Mouse (Mus musculus) kidney, adult 2 months (tissue): ENCODE results near the gene Lrrc75a. TPM values are rescaled to one million over a fixed set of nuclear protein-coding genes. Genes with fewer than 3 reads are reported as not detected.

Source experiments
- DNase-seq: peaks from one replicate; pipeline ENCODE4 v3.0.0; 2021
- H3K27ac ChIP-seq: fragments of 200-500 bp; 2 replicates; pipeline ENCODE4 v1.5.1; 2012; ENCODE audit warnings: low read depth, low read length, control low read depth, inconsistent platforms; ENCODE audit not compliant: insufficient read depth
- H3K27me3 ChIP-seq: fragments of 200-500 bp; replicated peaks from 2 replicates; pipeline ENCODE4 v1.6.1; 2012; ENCODE audit warnings: mild to moderate bottlenecking, moderate library complexity, low read length, inconsistent platforms; ENCODE audit not compliant: control insufficient read depth, insufficient read depth
- H3K36me3 ChIP-seq: fragments of 200-500 bp; 2 replicates; pipeline ENCODE4 v1.6.1; 2012; ENCODE audit warnings: mild to moderate bottlenecking, moderate library complexity, low read length, inconsistent platforms; ENCODE audit not compliant: control insufficient read depth, insufficient read depth
- H3K4me1 ChIP-seq: fragments of 200-500 bp; 2 replicates; pipeline ENCODE4 v1.6.1; 2011; ENCODE audit warnings: low read length; ENCODE audit not compliant: control insufficient read depth, insufficient read depth
- H3K4me3 ChIP-seq: fragments of 200-500 bp; 2 replicates; pipeline ENCODE4 v1.5.1; 2011; ENCODE audit warnings: mild to moderate bottlenecking, low read depth, low read length, control low read depth; ENCODE audit not compliant: insufficient read depth
- CTCF ChIP-seq: fragments of 200-500 bp; conservative IDR thresholded peaks from 2 replicates; pipeline ENCODE4 v1.5.1; 2011; ENCODE audit warnings: low read depth, mild to moderate bottlenecking, control low read depth, low read length, moderate library complexity, mixed read lengths; ENCODE audit not compliant: insufficient read depth, insufficient read length
- POLR2A ChIP-seq: fragments of 200-500 bp; IDR thresholded peaks from one replicate; pipeline ENCODE4 v1.6.1; 2011; ENCODE audit warnings: low read depth, low read length, control low read depth
- WGBS: fragments of 180-500 bp; shearing (Covaris S2); methylation state at CpG from one replicate; pipeline ENCODE4 v1.1.7; 2018; 5-methylcytosine and 5-hydroxymethylcytosine counted together
- polyA plus RNA-seq: library from polyadenylated mRNA; depleted of rRNA; stranded (reverse); fragments of >200 nt; gene quantifications from 2 replicates; pipeline ENCODE4 v1.2.3, GENCODE M21; 2012

The Lrrc75a gene
- polyA plus RNA-seq, 1 experiment, result 8.0 TPM

DNA sequence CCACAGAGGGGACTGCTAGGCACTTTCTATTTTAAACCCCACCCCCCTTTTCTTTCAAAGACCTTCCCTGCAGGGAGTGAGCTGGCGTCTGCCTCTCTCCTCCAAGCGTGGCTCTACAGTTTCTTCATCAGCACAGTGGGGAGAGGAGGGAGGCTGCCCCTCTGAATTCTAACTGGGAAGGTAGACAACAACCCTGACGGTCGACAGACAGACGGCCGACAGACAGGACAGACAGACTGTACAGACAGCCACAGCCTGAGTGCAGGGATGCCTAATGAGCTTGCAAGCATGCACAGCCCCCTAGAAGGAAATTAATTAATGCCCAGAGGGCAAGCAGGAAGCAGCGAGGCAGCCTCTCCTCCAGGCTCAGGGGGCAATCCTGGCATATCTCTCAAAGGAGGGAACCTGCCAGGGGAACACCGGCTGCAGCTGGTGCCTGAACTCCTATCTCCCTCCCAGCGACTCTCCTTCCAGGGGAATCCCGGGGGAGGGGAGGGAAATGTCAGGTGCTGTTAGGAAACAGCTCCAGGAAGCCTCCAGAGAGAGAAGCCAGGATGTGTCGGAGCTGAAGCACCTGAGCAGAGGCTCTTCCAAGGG, 18.0 kb downstream of the Lrrc75a start:
- TF ChIP-seq POLR2A, result no peak
- no peak for TF ChIP-seq CTCF
- 18% methylated on average over 11 of the region's 11 CpGs for WGBS
- Histone ChIP-seq H3K27me3 (no peaks in the 10 kb centered on the region), H3K4me1 (no peaks in the 10 kb centered on the region; the same call in 1 of the 2 replicates), H3K27ac (no peak overlapping the region), H3K4me3 (no peak overlapping the region), H3K36me3 (no peaks in the 10 kb centered on the region)
- no peak for DNase-seq

DNA sequence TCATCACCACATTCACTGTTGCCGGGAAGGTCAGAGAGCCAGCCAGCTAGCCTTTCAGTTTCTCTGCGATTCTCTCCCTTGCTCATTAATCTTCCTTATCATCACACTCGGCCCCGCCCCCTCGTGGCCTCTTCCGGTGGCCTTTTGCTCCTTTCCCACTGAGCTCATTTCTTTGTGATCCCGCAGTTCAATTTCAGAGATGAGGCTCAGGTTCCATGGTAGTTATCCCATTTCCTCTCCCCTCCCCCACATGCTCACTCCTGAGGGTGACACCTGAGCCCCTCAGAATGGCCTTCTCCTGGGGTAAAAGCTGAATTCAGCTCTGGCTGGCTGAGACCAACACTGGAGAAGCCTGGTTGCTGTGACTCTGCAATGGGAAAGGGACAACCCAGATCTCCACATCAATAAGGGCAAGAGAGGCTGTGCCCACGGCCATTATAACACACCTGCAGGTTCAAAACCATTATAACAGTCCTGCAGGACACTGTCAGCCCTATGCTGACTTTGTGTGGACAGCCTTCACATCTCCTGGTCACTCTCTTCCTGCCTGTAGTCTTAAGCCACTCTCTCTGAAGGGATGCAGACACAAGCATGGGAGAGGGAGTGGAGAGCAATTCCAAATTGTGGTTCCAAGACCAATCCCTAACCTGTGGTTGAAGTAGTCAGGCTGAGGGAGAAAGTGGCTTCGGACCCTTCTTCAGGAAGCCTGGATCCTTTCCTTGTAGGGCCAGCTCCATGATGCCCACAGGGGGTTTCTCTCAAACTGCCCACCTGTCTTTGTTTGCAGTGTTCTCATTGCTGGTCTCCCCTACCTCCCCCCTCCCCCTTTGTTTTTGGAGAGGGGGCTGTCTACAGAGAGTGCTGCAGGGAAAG, 18.7 kb downstream of the Lrrc75a start:
- TF ChIP-seq CTCF (no peak), POLR2A (no peak)
- DNase-seq, result peak; percentile 63
- H3K4me3 ChIP-seq, result no peak overlapping the region
- no peaks in the 10 kb centered on the region for H3K27me3 ChIP-seq
- no peaks in the 10 kb centered on the region; the same call in 1 of the 2 replicates for H3K4me1 ChIP-seq
- H3K27ac ChIP-seq, result 0 out of 2 replicates have a peak overlapping the region, but pooled peaks have one; percentile 13
- 23% methylated on average over 9 of the region's 9 CpGs for WGBS
- H3K36me3 ChIP-seq, result no peaks in the 10 kb centered on the region

DNA sequence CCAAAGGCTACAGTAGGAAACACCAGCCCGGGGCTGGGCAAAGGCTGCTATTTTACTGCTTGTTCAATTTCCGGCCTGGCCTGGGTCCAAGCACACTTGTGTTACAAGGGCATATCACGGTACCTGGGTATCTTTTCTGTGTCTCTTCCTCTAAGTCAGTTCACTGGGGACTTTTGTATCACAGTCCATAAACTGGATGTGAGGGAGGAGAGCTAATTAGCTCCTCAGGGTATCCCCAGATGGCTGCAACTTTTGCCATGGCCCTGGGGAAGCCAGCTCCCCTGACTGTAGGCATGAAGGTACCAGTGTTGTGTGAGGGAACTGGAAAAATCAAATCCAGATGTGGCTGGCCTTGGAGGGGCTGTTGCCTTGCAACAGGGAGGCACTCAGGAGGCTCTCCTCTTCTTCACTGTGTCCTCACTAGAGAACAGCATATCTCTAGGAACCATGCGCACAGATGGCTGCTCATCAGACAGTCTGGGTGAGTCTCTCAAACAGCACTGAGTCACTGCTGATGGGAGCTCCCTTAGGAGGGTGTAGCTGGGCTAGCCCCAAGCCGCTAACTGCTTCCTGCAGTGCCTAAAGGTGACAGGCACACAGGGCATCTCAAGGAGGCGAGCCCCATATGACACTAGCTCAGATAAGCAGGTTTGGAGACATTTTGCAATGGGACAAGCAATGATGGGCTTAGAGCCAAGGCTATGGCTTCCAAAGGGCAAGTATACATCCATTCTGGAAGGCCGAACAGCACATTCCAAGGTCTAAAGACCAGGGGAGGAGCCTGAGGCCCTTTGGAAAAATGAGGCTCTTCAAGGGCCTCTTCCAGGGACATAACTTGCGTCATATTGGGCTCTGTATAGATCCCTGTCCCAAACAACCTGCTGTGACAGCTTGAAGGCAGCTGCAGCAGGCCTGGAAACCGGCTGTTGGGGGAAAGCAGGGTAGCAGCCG, 23.7 kb downstream of the Lrrc75a start:
- H3K36me3 ChIP-seq, result no peaks in the 10 kb centered on the region
- no peaks in the 10 kb centered on the region for H3K27me3 ChIP-seq
- H3K4me3 ChIP-seq, result no peak overlapping the region
- no peaks in the 10 kb centered on the region; the same call in 1 of the 2 replicates for H3K4me1 ChIP-seq
- WGBS, result 61% methylated on average over 10 of the region's 10 CpGs
- no peak overlapping the region for H3K27ac ChIP-seq
- TF ChIP-seq POLR2A (no peak), CTCF (no peak)
- DNase-seq, result peak; percentile 49

DNA sequence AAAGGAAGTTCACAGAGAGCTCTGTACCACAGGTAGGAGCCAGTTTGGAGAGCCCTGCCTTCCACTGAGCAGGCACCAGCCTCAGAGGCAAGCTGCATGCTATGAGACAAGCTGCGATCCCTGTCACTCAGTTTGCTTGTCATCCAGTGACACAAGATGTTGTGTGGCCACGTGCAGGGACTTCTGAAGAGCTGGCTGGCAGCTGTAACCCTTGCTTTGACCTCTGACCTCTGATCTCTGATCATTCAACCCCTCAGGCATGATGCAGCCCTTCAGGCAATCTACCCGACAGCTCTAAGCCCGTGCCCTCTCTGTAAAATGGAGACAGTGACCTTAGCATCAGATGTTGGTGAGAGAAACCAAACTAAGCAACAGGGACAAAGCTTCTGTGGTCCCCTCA, 25.5 kb downstream of the Lrrc75a start:
- H3K4me3 ChIP-seq, result no peak overlapping the region
- no peak for DNase-seq
- 80% methylated on average over 4 of the region's 4 CpGs for WGBS
- no peaks in the 10 kb centered on the region for H3K27me3 ChIP-seq
- no peak overlapping the region for H3K27ac ChIP-seq
- H3K36me3 ChIP-seq, result no peaks in the 10 kb centered on the region
- no peaks in the 10 kb centered on the region for H3K4me1 ChIP-seq
- TF ChIP-seq POLR2A (no peak), CTCF (no peak)

DNA sequence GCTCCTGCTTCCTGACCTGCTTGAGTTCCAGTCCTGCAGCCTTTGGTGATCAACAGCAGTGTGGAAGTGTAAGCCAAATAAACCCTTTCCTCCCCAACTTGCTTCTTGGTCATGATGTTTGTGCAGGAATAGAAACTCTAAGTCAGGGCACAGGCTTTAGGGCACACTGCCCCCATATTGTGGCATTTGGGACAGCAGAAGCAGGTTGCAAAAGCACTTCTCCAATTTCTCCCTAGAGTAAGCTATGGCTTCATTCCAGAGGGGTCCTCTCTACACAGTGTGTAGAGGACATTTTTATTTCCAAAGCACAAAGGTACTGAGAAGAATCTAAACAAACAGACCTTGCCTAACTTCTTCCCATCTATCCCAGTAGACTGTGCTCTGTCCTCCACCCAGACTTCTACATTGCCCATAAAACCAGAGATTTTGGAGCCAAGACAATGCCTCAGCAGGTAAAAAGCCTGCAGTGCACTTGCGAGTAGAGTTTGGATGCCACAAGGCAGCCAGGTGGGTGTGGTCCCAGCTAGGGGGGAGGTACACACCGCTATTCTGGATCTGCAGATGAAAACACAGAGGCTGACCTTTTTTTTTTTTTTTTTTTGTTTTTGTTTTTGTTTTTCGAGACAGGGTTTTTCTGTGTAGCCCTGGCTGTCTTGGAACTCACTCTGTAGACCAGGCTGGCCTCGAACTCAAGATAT, 26.6 kb downstream of the Lrrc75a start:
- Histone ChIP-seq H3K27ac (no peak overlapping the region), H3K4me3 (no peak overlapping the region), H3K4me1 (no peaks in the 10 kb centered on the region), H3K27me3 (no peaks in the 10 kb centered on the region), H3K36me3 (no peaks in the 10 kb centered on the region)
- 91% methylated on average over 4 of the region's 4 CpGs for WGBS
- TF ChIP-seq POLR2A (no peak), CTCF (no peak)
- no peak for DNase-seq

DNA sequence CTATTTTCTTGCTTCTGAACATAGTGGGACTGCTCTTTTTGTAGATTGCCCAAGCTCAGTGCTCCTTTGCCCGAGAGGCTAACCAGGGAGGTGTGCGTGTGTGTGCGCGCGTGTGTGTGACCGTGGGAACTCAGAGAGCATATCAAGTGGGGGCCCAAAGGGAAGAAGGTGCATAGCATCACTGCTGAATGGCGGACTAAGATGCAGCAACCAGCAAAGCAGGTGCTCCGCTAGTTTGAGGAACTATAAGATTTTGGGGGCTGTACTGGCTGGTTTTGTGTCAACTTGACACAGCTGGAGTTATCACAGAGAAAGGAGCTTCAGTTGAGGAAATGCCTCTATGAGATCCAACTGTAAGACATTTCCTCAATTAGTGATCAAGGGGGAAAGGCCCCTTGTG, 27.2 kb downstream of the Lrrc75a start:
- TF ChIP-seq CTCF (no peak), POLR2A (no peak)
- H3K27me3 ChIP-seq, result no peaks in the 10 kb centered on the region
- no peaks in the 10 kb centered on the region for H3K4me1 ChIP-seq
- H3K4me3 ChIP-seq, result no peak overlapping the region
- H3K27ac ChIP-seq, result no peak overlapping the region
- 96% methylated on average over 8 of the region's 8 CpGs for WGBS
- DNase-seq, result no peak
- H3K36me3 ChIP-seq, result no peaks in the 10 kb centered on the region
